Mouse (Mus musculus) splenic B cell, adult 2 months (primary cell): ENCODE results near the gene Lamtor4.
A peak's percentile ranks its signal among the peaks of the same experiment; 100 is the strongest.

ENCODE experiments used
- DNase-seq: peaks from one replicate; pipeline ENCODE4 v3.0.0-alpha.2; 2011; ENCODE audit warnings: low read depth, low spot score
- H3K27me3 ChIP-seq: 2 replicates; pipeline ENCODE4 v1.6.1; 2012; ENCODE audit warnings: mild to moderate bottlenecking, low read length, moderate library complexity, mixed read lengths; ENCODE audit not compliant: control insufficient read depth, poor library complexity, insufficient read depth, severe bottlenecking
- H3K36me3 ChIP-seq: 2 replicates; pipeline ENCODE4 v1.6.1; 2012; ENCODE audit warnings: mild to moderate bottlenecking, low read length, moderate library complexity, mixed read lengths; ENCODE audit not compliant: control insufficient read depth, poor library complexity, insufficient read depth, severe bottlenecking

Gene Lamtor4

GRCm38 (mm10) chr5:138253061-138253460 lies 2.2 kb upstream of the Lamtor4 start:
- no peaks in the 10 kb centered on the region for H3K27me3 ChIP-seq
- H3K36me3 ChIP-seq: no peaks in the 10 kb centered on the region; the same call in 1 of the 2 replicates
- DNase-seq: no peak

DNA sequence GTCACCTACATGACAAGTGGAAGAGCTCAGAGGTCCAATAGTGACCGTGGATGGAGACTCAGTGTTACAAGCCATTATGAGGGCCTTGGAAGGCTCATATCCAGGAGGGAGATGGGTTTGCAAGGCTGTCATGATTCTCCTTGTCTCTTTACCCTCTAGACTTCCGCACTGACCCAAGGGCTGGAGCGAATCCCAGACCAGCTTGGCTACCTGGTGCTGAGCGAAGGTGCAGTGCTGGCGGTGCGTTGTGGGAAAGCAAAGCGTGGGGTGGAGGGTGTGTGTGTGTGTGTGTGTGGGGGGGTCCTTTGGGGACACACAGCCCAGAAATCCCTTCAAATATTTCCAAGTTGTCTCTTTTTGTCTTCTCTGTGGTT lies 799 bp downstream of the Lamtor4 start:
- DNase-seq: no peak
- peaks cover 7% of the 10 kb centered on the region for H3K36me3 ChIP-seq
- no peaks in the 10 kb centered on the region for H3K27me3 ChIP-seq

DNA sequence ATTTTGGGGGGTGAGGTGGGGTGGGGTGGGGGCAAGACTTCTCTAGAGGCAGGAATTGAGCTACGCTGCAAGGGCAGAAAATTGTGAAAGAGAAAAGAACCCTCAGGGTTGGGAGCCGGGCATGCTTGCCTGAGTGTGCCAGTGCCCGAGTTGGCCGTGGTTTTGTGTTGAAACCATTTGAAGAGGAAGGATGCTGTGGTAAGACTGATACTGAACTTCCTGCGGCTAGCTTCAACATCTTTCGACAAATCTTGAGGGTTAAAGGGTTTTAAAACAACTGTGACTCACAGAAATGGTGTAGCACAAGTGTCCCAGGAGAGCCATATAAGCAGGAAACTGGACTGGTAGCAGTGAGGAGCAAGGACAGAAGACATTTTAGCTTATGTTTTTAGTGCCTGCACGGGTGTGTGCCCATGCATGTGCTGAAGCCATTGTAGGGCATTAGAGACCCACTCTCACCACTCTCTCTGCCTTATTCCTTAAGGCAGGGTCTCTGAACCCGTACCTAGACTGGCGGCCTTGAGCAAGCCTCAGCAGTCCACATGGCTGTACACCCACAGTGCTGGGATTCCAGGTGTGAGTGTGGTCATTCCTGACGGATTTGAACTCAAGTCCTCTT lies 1.8 kb downstream of the Lamtor4 start:
- Histone ChIP-seq H3K36me3 (peaks cover 11% of the 10 kb centered on the region), H3K27me3 (no peaks in the 10 kb centered on the region)
- peak; percentile 59 for DNase-seq

- Histone ChIP-seq H3K27me3 (no peaks in the 10 kb centered on the region), H3K36me3 (peaks cover 11% of the 10 kb centered on the region)
- no peak for DNase-seq
Measured at GRCm38 (mm10) chr5:138257585-138257978, 2.3 kb downstream of the Lamtor4 start.

GRCm38 (mm10) chr5:138258078-138258477 lies 2.8 kb downstream of the Lamtor4 start:
- no peak for DNase-seq
- no peaks in the 10 kb centered on the region for H3K27me3 ChIP-seq
- H3K36me3 ChIP-seq: peaks cover 11% of the 10 kb centered on the region

DNA sequence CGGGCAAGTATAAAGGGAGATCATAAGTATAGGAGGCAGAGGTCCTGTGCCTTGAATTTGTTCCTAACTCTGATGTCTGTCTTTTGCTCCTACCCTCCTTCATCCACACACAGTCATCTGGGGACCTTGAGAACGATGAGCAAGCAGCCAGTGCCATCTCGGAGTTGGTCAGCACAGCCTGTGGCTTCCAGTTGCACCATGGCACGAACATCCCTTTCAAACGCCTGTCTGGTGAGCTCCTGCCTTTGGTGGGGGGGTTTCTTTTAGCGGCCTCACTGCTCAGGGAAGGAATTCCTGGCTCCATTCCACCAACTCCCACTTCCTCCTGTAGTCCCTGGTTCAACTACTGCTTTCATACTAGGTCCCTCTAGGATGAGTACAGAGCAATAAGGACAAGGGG lies 3.3 kb downstream of the Lamtor4 start:
- Histone ChIP-seq H3K27me3 (no peaks in the 10 kb centered on the region), H3K36me3 (peaks cover 11% of the 10 kb centered on the region)
- no peak for DNase-seq

- no peak for DNase-seq
- Histone ChIP-seq H3K36me3 (peaks cover 11% of the 10 kb centered on the region), H3K27me3 (no peaks in the 10 kb centered on the region)
Measured at GRCm38 (mm10) chr5:138258993-138259392, 3.7 kb downstream of the Lamtor4 start.

GRCm38 (mm10) chr5:138260051-138260450 lies 4.8 kb downstream of the Lamtor4 start:
- no peaks in the 10 kb centered on the region for H3K27me3 ChIP-seq
- no peak for DNase-seq
- peaks cover 11% of the 10 kb centered on the region for H3K36me3 ChIP-seq

- H3K36me3 ChIP-seq: peaks cover 11% of the 10 kb centered on the region
- no peaks in the 10 kb centered on the region for H3K27me3 ChIP-seq
- DNase-seq: no peak
Measured at GRCm38 (mm10) chr5:138260834-138261233, 5.6 kb downstream of the Lamtor4 start.

DNA sequence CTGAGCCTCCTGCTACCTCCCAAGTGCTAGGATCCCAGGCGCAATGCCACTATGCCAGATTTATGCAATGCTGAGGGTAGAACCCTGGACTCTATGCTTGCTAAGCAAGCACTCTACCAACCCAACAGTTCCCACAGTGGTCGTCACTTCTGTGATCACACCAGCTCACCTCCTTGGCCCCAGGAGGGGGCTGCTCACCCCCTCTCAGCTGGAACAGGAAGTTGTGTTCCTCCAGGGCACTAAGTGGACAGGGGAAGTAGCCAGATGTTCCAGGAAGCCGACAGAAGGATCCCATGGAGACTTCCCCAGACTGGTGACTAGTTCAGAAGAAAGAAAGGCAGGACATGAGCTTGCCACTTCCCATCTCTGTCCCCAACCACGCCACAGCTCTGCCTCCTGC lies 6.7 kb downstream of the Lamtor4 start:
- H3K27me3 ChIP-seq: no peaks in the 10 kb centered on the region
- DNase-seq: no peak
- peaks cover 11% of the 10 kb centered on the region for H3K36me3 ChIP-seq

DNA sequence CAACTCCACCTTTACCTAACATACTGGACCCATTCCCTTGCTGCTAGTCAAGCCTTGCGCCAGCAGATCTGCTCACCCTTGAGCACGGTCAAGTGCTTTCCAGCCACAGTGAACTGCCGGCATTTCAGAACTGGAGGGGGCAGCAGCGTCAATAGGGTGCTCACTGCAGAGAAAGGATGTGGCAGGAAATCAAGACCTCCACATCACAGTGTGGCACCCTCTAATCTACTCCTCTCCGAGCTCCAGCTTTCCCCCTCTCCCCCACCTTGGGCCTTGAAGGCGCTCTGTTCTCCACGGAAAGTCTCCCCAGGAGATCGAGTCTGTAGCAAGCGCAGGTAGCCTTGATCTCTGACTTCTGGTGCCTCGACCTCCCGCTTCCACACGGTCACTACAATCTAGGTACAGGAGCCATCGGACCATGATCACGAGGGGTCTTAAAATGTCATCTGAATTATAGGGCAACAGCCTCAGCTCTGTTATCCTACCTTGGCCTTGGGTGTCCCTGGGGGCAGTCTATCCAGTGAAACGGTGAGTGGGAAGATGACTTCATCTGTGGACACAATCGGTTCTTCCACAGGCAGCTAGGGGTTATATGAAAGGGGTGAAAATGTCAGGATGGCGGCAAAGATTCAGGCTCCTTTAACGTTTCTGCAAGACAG lies 7.4 kb downstream of the Lamtor4 start:
- DNase-seq: no peak
- H3K36me3 ChIP-seq: peaks cover 11% of the 10 kb centered on the region
- H3K27me3 ChIP-seq: no peaks in the 10 kb centered on the region

- no peaks in the 10 kb centered on the region for H3K27me3 ChIP-seq
- DNase-seq: peak; percentile 94
Measured at GRCm38 (mm10) chr5:138263260-138264206, 8.3 kb downstream of the Lamtor4 start, which contains the start of gene BC037034. TSS of gene BC037034 (minus strand) at chr5:138264033.

DNA sequence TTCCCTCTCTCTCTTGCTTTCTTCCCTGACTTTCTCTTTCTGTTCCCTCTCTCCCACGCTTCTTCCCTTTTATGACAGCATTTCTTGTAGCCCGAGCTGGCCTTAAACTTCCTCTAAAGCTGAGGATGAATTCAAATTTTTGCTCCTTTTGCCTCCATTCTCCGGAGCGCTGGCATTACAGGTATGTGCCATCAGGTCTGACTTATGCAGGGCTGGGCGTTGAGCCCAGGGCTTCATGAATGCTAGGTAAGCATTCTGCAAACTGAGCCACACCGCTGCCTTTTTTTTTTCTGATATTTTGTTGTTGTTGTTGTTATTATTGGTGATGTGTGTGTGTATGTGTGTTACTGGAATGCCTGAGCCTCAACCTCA lies 8.9 kb downstream of the Lamtor4 start:
- Histone ChIP-seq H3K27me3 (no peaks in the 10 kb centered on the region), H3K36me3 (peaks cover 6% of the 10 kb centered on the region)
- no peak for DNase-seq

More at GRCm38 (mm10) chr5:138263260-138264206, 8.3 kb downstream of the Lamtor4 start, which contains the start of gene BC037034:
- peaks cover 10% of the 10 kb centered on the region for H3K36me3 ChIP-seq

DNA sequence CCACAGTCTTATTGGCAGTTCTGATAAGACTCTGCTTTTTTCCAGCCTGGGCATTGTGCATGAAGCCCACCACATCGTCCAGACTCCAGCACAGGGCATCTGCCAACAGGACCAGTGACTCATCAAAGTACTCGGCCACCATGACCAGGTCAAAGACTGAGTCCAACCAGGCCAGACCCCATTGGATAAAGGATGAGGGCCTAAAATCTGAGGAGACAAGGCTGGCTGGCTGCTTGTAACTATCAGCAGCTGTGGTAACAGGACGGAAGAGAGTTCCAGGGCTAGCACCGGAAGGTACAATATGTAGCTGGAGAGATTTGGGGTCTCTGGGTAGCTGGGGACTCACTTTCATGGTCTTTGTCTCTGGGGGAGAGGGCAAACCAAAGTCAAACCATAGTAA lies 10.4 kb downstream of the Lamtor4 start:
- H3K36me3 ChIP-seq: peaks cover 6% of the 10 kb centered on the region
- no peak for DNase-seq
- no peaks in the 10 kb centered on the region for H3K27me3 ChIP-seq

DNA sequence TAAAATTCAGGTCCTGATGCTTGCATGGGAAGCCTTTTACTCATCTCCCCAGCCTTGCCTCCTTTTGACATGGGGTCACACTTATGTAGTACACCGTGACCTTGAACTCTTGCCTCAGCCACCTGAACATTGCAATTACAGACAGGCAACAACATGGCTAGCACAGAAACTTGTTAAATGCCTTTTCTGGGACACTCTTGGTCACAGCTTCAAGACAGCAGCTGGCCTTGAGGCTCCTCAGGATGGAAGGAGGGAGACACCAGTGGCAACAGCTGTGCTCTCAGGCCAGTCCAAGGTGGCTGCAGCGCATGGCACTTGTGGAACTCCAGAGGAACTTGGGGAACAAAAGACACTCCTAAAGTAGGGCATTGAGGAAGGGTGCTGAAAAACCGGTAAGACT lies 11.8 kb downstream of the Lamtor4 start:
- DNase-seq: no peak
- H3K36me3 ChIP-seq: no peaks in the 10 kb centered on the region
- no peaks in the 10 kb centered on the region for H3K27me3 ChIP-seq
